ENCODE assay signal across 8 mouse cellular contexts in genomic region chr6:54485973-54486569, GRCm38 (mm10). TPM values are rescaled to one million over a fixed set of nuclear protein-coding genes. Genes with fewer than 3 reads are reported as not detected.
DNase-seq lines count a peak whose midpoint lies in the region; ATAC-seq lines count a peak whose summit lies in the region.

No protein-coding gene starts in this region.

- no peaks in the 10 kb centered on the region for H3K9me3 ChIP-seq in kidney, embryonic 16.5 days (ENCODE audit: low read length)
- H3K9me3 ChIP-seq in embryonic facial prominence, embryonic 15.5 days (replicated peaks) = no peaks in the 10 kb centered on the region
- H3K9me3 ChIP-seq in intestine, embryonic 15.5 days = no peaks in the 10 kb centered on the region
- H3K9me3 ChIP-seq in midbrain, embryonic 16.5 days (replicated peaks; ENCODE audit: control insufficient read depth, low read length, poor library complexity, severe bottlenecking) = no peaks in the 10 kb centered on the region

- no peak for ATAC-seq in kidney, embryonic 16.5 days (ENCODE audit: low FRiP score, low TSS enrichment)
- no peak for ATAC-seq in embryonic facial prominence, embryonic 15.5 days (ENCODE audit: insufficient number of reproducible peaks, low FRiP score, low TSS enrichment, low read depth)
- peak; percentile 13; the same call in 1 of the 2 replicates for ATAC-seq in intestine, embryonic 15.5 days
- ATAC-seq in midbrain, embryonic 16.5 days = no peak

- WGBS in kidney, embryonic 16.5 days = 32% methylated on average over 6 of the region's 6 CpGs
- 36% methylated on average over 6 of the region's 6 CpGs for WGBS in embryonic facial prominence, embryonic 15.5 days
- 26% methylated on average over 6 of the region's 6 CpGs for WGBS in intestine, embryonic 15.5 days
- WGBS in midbrain, embryonic 16.5 days = 38% methylated on average over 6 of the region's 6 CpGs

- H3K27ac ChIP-seq in kidney, embryonic 16.5 days (ENCODE audit: low read length) = no peak overlapping the region
- no peak overlapping the region for H3K27ac ChIP-seq in embryonic facial prominence, embryonic 15.5 days (replicated peaks)
- H3K27ac ChIP-seq in intestine, embryonic 15.5 days = no peak overlapping the region
- H3K27ac ChIP-seq in midbrain, embryonic 16.5 days (ENCODE audit: low read length) = no peak overlapping the region

- no peaks in the 10 kb centered on the region for H3K36me3 ChIP-seq in kidney, embryonic 16.5 days (ENCODE audit: insufficient read depth, low read length)
- H3K36me3 ChIP-seq in embryonic facial prominence, embryonic 15.5 days = no peaks in the 10 kb centered on the region
- H3K36me3 ChIP-seq in intestine, embryonic 15.5 days = no peaks in the 10 kb centered on the region
- H3K36me3 ChIP-seq in midbrain, embryonic 16.5 days (ENCODE audit: control insufficient read depth, insufficient read depth, low read length) = no peaks in the 10 kb centered on the region

- peaks cover 14% of the 10 kb centered on the region for H3K4me1 ChIP-seq in kidney, embryonic 16.5 days (ENCODE audit: insufficient read depth, low read length)
- H3K4me1 ChIP-seq in embryonic facial prominence, embryonic 15.5 days = peaks cover 9% of the 10 kb centered on the region; the same call in 1 of the 2 replicates
- H3K4me1 ChIP-seq in intestine, embryonic 15.5 days (replicated peaks) = peaks cover 7% of the 10 kb centered on the region; the same call in 1 of the 2 replicates
- H3K4me1 ChIP-seq in midbrain, embryonic 16.5 days (ENCODE audit: control insufficient read depth, insufficient read depth, low read length) = peaks cover 8% of the 10 kb centered on the region; the same call in 1 of the 2 replicates

- H3K9ac ChIP-seq in kidney, embryonic 16.5 days (replicated peaks; ENCODE audit: low read length) = no peak overlapping the region
- H3K9ac ChIP-seq in embryonic facial prominence, embryonic 15.5 days = no peak overlapping the region
- no peak overlapping the region for H3K9ac ChIP-seq in intestine, embryonic 15.5 days
- no peak overlapping the region for H3K9ac ChIP-seq in midbrain, embryonic 16.5 days (ENCODE audit: low read depth, low read length)

- peak overlapping the region; percentile 29 for H3K4me3 ChIP-seq in kidney, embryonic 16.5 days (ENCODE audit: low read length)
- peak overlapping the region; percentile 29 for H3K4me3 ChIP-seq in embryonic facial prominence, embryonic 15.5 days (replicated peaks)
- no peak overlapping the region for H3K4me3 ChIP-seq in intestine, embryonic 15.5 days (replicated peaks)
- no peak overlapping the region; the same call in 1 of the 2 replicates for H3K4me3 ChIP-seq in midbrain, embryonic 16.5 days (ENCODE audit: low read depth, low read length)

- no peak for DNase-seq in kidney, postnatal 36 days
- DNase-seq in gastrocnemius, adult 18-20 months (ENCODE audit: low spot score) = no peak
- no peak for DNase-seq in gastrocnemius, postnatal 14 days
- no peak for DNase-seq in thymus, postnatal 36 days

- H3K27me3 ChIP-seq in kidney, embryonic 16.5 days (ENCODE audit: insufficient read depth, low read length) = peaks cover 9% of the 10 kb centered on the region
- 0 out of 2 replicates have a peak, but pooled peaks cover 2% of the 10 kb centered on the region for H3K27me3 ChIP-seq in embryonic facial prominence, embryonic 15.5 days
- no peaks in the 10 kb centered on the region for H3K27me3 ChIP-seq in intestine, embryonic 15.5 days (replicated peaks)
- no peaks in the 10 kb centered on the region for H3K27me3 ChIP-seq in midbrain, embryonic 16.5 days (ENCODE audit: control insufficient read depth, insufficient read depth, low read depth, low read length)

- peak overlapping the region; percentile 62 for H3K4me2 ChIP-seq in kidney, embryonic 16.5 days (replicated peaks; ENCODE audit: low read depth, low read length)
- peak overlapping the region; percentile 52 for H3K4me2 ChIP-seq in embryonic facial prominence, embryonic 15.5 days (replicated peaks)
- peak overlapping the region; percentile 63 for H3K4me2 ChIP-seq in intestine, embryonic 15.5 days (replicated peaks)
- peak overlapping the region; percentile 49 for H3K4me2 ChIP-seq in midbrain, embryonic 16.5 days (ENCODE audit: low read length)

- intact Hi-C loops in gastrocnemius, postnatal 14 days (cut with DNase I; ENCODE audit: low total_unique reads) = no loop called here

RNA-seq across cellular contexts. Expression of gene Wipf3, which starts 56.7 kb away (rescaled TPM):
- polyA plus RNA-seq in kidney, embryonic 16.5 days (2015; fragmentation: Nextera tagmentation; extraction: Ambion mirVana) = 3.1 and 3.2 TPM in 2 replicates
- 1.2 and 1.3 TPM in 2 replicates for polyA plus RNA-seq in embryonic facial prominence, embryonic 15.5 days (2015; fragmentation: Nextera tagmentation; extraction: Ambion mirVana)
- polyA plus RNA-seq in intestine, embryonic 15.5 days (2015; fragmentation: Nextera tagmentation; extraction: Ambion mirVana) = 1.1 and 1.9 TPM in 2 replicates
- polyA plus RNA-seq in midbrain, embryonic 16.5 days (2015; fragmentation: Nextera tagmentation; extraction: Ambion mirVana) = 3.6 and 5.0 TPM in 2 replicates
- total RNA-seq in gastrocnemius, adult 18-20 months (2021) = 10 to 100 TPM; 12.5 to 13.7 TPM
- total RNA-seq in gastrocnemius, postnatal 14 days (2021) = 10 to 100 TPM in 1 of 2 experiments, 1 to 10 TPM in 1; 9.6 to 11.7 TPM

Comparison
In these comparisons a context has a peak if more than half of its experiments do, and no peak if none do; other contexts are left out.
1. H3K4me3 ChIP-seq: peak in kidney, embryonic 16.5 days (single experiment) and embryonic facial prominence, embryonic 15.5 days (single experiment); none in intestine, embryonic 15.5 days (single experiment) and midbrain, embryonic 16.5 days (single experiment).
2. Peak in every context shown above with its lines, with median percentiles within 50 percentile points of each other: H3K4me2 ChIP-seq.